Mouse (Mus musculus): ENCODE data around the gene Rhno1. TPM values are rescaled to one million over a fixed set of nuclear protein-coding genes. Genes with fewer than 3 reads are reported as not detected.

Rhno1 gene
- polyA plus RNA-seq, 1 experiment from 2014 or later = 101 TPM

GRCm38 (mm10) chr6:128315597-128315996 lies 47.1 kb downstream of the Rhno1 start:
- H3K36me3 ChIP-seq = no peaks in the 10 kb centered on the region
- no peak for ATAC-seq (ENCODE audit: low read depth)

GRCm38 (mm10) chr6:128314796-128315195 lies 47.9 kb downstream of the Rhno1 start:
- 84% methylated on average over 6 of the region's 6 CpGs for WGBS

More at GRCm38 (mm10) chr6:128315597-128315996, 47.1 kb downstream of the Rhno1 start:
- Histone ChIP-seq H3K27ac (replicated peaks) (no peak overlapping the region), H3K4me1 (replicated peaks) (no peaks in the 10 kb centered on the region), H3K9ac (no peak overlapping the region), H3K27me3 (no peaks in the 10 kb centered on the region), H3K4me3 (no peak overlapping the region), H3K4me2 (no peak overlapping the region), H3K9me3 (no peaks in the 10 kb centered on the region)
- 75% methylated on average over 8 of the region's 8 CpGs for WGBS

DNA sequence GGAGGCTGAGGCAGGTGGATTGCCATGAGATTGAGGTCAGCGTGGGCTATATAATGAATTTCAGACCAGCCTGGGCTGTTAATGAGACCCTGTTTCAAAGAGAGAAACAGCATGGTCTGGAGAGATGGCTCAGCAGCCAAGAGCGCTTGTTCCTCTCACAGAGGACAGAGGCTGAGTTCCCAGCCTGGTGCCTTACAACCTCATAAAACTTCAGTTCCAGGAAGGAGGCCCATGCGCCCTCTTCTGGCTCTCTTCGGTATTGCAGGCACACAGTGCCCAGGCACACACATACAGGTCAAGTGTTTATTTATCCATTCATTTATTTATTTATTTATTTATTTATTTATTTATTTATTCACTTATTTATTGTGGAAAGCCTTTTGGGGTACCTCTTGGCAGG lies 54.4 kb downstream of the Rhno1 start:
- ATAC-seq (ENCODE audit: low read depth) = no peak

More at GRCm38 (mm10) chr6:128314796-128315195, 47.9 kb downstream of the Rhno1 start:
- no peak overlapping the region for H3K27ac ChIP-seq (replicated peaks)
- no peaks in the 10 kb centered on the region for H3K4me1 ChIP-seq (replicated peaks)
- H3K9me3 ChIP-seq = no peaks in the 10 kb centered on the region
- no peaks in the 10 kb centered on the region for H3K27me3 ChIP-seq
- ATAC-seq (ENCODE audit: low read depth) = no peak
- no peaks in the 10 kb centered on the region for H3K36me3 ChIP-seq
- no peak overlapping the region for H3K4me2 ChIP-seq
- H3K9ac ChIP-seq = no peak overlapping the region
- H3K4me3 ChIP-seq = no peak overlapping the region

More for the DNA sequence above, 54.4 kb downstream of the Rhno1 start:
- Histone ChIP-seq H3K27me3 (no peaks in the 10 kb centered on the region), H3K9me3 (no peaks in the 10 kb centered on the region), H3K4me2 (no peak overlapping the region), H3K9ac (no peak overlapping the region), H3K36me3 (no peaks in the 10 kb centered on the region), H3K4me1 (replicated peaks) (no peaks in the 10 kb centered on the region), H3K4me3 (no peak overlapping the region), H3K27ac (replicated peaks) (no peak overlapping the region)
- WGBS = 29% methylated on average over 4 of the region's 4 CpGs

Other genes starting within 250 kb of the Rhno1 start
- 38.5 and 43.5 TPM in 2 replicates for gene Tspan9, start 219.3 kb downstream of the Rhno1 start, polyA plus RNA-seq (2015; fragmentation: Nextera tagmentation; extraction: Ambion mirVana)
- 0.95 and 1.2 TPM in 2 replicates for gene Tead4, start 62.1 kb downstream of the Rhno1 start, polyA plus RNA-seq (2015; fragmentation: Nextera tagmentation; extraction: Ambion mirVana)
- gene Tulp3, start 7.1 kb downstream of the Rhno1 start, polyA plus RNA-seq (2015; fragmentation: Nextera tagmentation; extraction: Ambion mirVana) = 20.8 and 21.0 TPM in 2 replicates
- 7.2 and 9.4 TPM in 2 replicates for gene Foxm1, start 56 bp upstream of the Rhno1 start, polyA plus RNA-seq (2015; fragmentation: Nextera tagmentation; extraction: Ambion mirVana)
- gene Tex52, start 12.5 kb upstream of the Rhno1 start, polyA plus RNA-seq (2015; fragmentation: Nextera tagmentation; extraction: Ambion mirVana) = 0.53 TPM in 1 of 2 replicates, not detected in the other
- gene Gm44596, start 12.6 kb upstream of the Rhno1 start, polyA plus RNA-seq (2015; fragmentation: Nextera tagmentation; extraction: Ambion mirVana) = not detected in 2 replicates
- gene Nrip2, start 36.4 kb upstream of the Rhno1 start, polyA plus RNA-seq (2015; fragmentation: Nextera tagmentation; extraction: Ambion mirVana) = 7.1 and 8.6 TPM in 2 replicates
- gene Itfg2, start 62.0 kb upstream of the Rhno1 start, polyA plus RNA-seq (2015; fragmentation: Nextera tagmentation; extraction: Ambion mirVana) = 41.4 and 45.7 TPM in 2 replicates
- gene Fkbp4, start 75.8 kb upstream of the Rhno1 start, polyA plus RNA-seq (2015; fragmentation: Nextera tagmentation; extraction: Ambion mirVana) = 339 and 363 TPM in 2 replicates
- gene Pzp, start 163.8 kb upstream of the Rhno1 start, polyA plus RNA-seq (2015; fragmentation: Nextera tagmentation; extraction: Ambion mirVana) = 0.21 and 0.34 TPM in 2 replicates
- gene A2ml1, start 218.7 kb upstream of the Rhno1 start, polyA plus RNA-seq (2015; fragmentation: Nextera tagmentation; extraction: Ambion mirVana) = 0.91 and 1.4 TPM in 2 replicates

Data from neural tube, embryonic 13.5 days (tissue).